Mouse (Mus musculus) G1E (cell line): ENCODE measurements at regions not wholly inside any gene's neighbourhood (a gene's known extent, or its start where the extent isn't known, plus 50 kb on each side); places are given as distances from the start of the nearest gene placed in this dataset.

Source experiments
- ATAC-seq: 2 replicates; pipeline ENCODE4 v1.8.0; 2016; ENCODE audit warnings: mild to moderate bottlenecking; ENCODE audit not compliant: insufficient number of reproducible peaks, poor library complexity, low FRiP score, severe bottlenecking; ENCODE audit errors: extremely low read depth
- DNase-seq: peaks from one replicate; pipeline ENCODE4 v3.0.0; 2012; ENCODE audit warnings: low spot score
- H3K27me3 ChIP-seq: 2 replicates; pipeline ENCODE4 v1.6.1; 2012; ENCODE audit warnings: mild to moderate bottlenecking, low read length, inconsistent platforms; ENCODE audit not compliant: insufficient read depth
- H3K36me3 ChIP-seq: replicated peaks from 2 replicates; pipeline ENCODE3; 2012; ENCODE audit warnings: mild to moderate bottlenecking, inconsistent platforms
- H3K4me1 ChIP-seq: 2 replicates; pipeline ENCODE4 v1.6.1; 2012; ENCODE audit warnings: low read depth, low read length, inconsistent platforms, mixed read lengths; ENCODE audit not compliant: insufficient read depth
- H3K4me3 ChIP-seq: 2 replicates; pipeline ENCODE4 v1.5.1; 2012; ENCODE audit warnings: low read depth, mild to moderate bottlenecking, inconsistent platforms, low read length, moderate library complexity, mixed read lengths
- H3K9me3 ChIP-seq: replicated peaks from 2 replicates; pipeline ENCODE4 v1.6.1; 2012; ENCODE audit warnings: inconsistent platforms
- CTCF ChIP-seq: IDR thresholded peaks from 2 replicates; pipeline ENCODE4 v1.5.1; 2012; ENCODE audit warnings: low read depth, low read length, inconsistent platforms, mixed read lengths
- GATA1 ChIP-seq: IDR thresholded peaks from 2 replicates; pipeline ENCODE4 v1.6.1; 2012; ENCODE audit warnings: borderline replicate concordance, low read length, inconsistent platforms, mixed read lengths
- GATA2 ChIP-seq: IDR thresholded peaks from 2 replicates; pipeline ENCODE4 v1.6.1; 2012; ENCODE audit warnings: low read depth, low read length, inconsistent platforms, borderline replicate concordance
- POLR2AphosphoS5 ChIP-seq: IDR thresholded peaks from 2 replicates; pipeline ENCODE4 v1.6.1; 2012; ENCODE audit warnings: low read depth, low read length, inconsistent platforms; ENCODE audit not compliant: insufficient replicate concordance
- TAL1 ChIP-seq: conservative IDR thresholded peaks from 2 replicates; pipeline ENCODE4 v1.6.1; 2012; ENCODE audit warnings: low read depth, low read length, inconsistent platforms, mixed read lengths

GRCm38 (mm10) chr3:70314239-70314638, 306.8 kb downstream of the Otol1 start:
- H3K4me3 ChIP-seq = no peak overlapping the region
- TF ChIP-seq GATA2 = no peak
- TF ChIP-seq POLR2AphosphoS5 = no peak
- TF ChIP-seq CTCF = no peak
- TF ChIP-seq GATA1 = no peak
- TF ChIP-seq TAL1 = no peak
- H3K36me3 ChIP-seq = no peaks in the 10 kb centered on the region
- no peak for DNase-seq
- H3K4me1 ChIP-seq = no peaks in the 10 kb centered on the region
- no peaks in the 10 kb centered on the region for H3K27me3 ChIP-seq
- H3K9me3 ChIP-seq = no peaks in the 10 kb centered on the region; the same call in none of the 2 replicates
- no peak for ATAC-seq

GRCm38 (mm10) chr3:70318377-70318776, 311.0 kb downstream of the Otol1 start:
- ATAC-seq (no peak), DNase-seq (no peak)
- H3K36me3 ChIP-seq = no peaks in the 10 kb centered on the region
- no peaks in the 10 kb centered on the region for H3K9me3 ChIP-seq
- H3K4me1 ChIP-seq = no peaks in the 10 kb centered on the region
- no peaks in the 10 kb centered on the region for H3K27me3 ChIP-seq
- no peak overlapping the region for H3K4me3 ChIP-seq
- no peak for TF ChIP-seq POLR2AphosphoS5
- TF ChIP-seq TAL1 = no peak
- TF ChIP-seq GATA2 = no peak
- no peak for TF ChIP-seq CTCF
- no peak for TF ChIP-seq GATA1

GRCm38 (mm10) chr3:70319139-70319538, 311.7 kb downstream of the Otol1 start:
- TF ChIP-seq GATA1 (no peak), POLR2AphosphoS5 (no peak), CTCF (no peak), GATA2 (no peak), TAL1 (no peak)
- Histone ChIP-seq H3K36me3 (no peaks in the 10 kb centered on the region), H3K27me3 (no peaks in the 10 kb centered on the region), H3K4me1 (no peaks in the 10 kb centered on the region), H3K4me3 (no peak overlapping the region), H3K9me3 (no peaks in the 10 kb centered on the region)
- ATAC-seq (no peak), DNase-seq (no peak)

DNA sequence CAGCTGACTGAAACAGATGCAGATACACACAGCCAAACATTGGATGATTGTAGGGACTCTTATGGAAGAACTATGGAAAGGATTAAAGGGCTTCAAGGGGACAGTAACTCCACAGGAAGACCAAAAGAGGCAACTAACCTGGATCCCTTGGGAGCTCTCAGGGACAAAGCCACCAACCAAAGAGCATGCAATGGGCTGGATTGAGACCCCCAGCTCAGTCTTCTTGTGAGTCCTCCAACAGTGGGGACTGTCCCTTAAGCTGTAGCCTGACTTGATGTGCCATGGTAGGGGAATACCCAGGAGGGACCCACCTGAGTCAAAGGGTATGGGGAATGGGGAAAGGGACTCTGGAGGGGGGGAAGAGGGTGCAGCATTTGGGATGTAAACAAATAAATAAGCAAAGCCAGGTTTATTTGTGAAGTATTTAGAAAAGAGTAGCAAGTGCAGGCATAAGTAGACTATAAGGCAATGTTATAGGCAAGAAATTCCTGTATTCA, 313.8 kb downstream of the Otol1 start:
- Histone ChIP-seq H3K9me3 (no peaks in the 10 kb centered on the region), H3K27me3 (no peaks in the 10 kb centered on the region), H3K4me1 (no peaks in the 10 kb centered on the region), H3K36me3 (no peaks in the 10 kb centered on the region), H3K4me3 (no peak overlapping the region)
- DNase-seq (no peak), ATAC-seq (no peak)
- no peak for TF ChIP-seq TAL1
- no peak for TF ChIP-seq GATA2
- no peak for TF ChIP-seq POLR2AphosphoS5
- no peak for TF ChIP-seq GATA1
- no peak for TF ChIP-seq CTCF

DNA sequence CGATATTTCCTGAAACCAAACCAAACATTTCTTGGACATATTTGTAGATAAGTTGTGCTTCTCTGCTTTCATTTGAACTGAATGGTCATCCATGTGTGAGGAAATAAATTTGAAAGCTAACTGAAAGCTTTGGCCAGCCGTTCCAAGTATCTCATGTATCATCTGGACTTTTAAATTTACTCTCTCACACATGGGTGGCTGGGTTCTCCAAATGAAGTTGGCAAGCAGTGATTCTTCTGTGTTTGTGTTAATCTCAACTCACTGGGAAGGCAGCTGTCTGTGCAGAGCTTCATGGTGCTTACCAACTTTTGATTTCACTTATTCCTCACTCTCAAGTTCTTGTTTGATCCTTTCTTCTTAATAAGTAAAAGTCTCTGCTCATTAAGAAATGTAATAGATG, 317.3 kb downstream of the Otol1 start:
- TF ChIP-seq GATA1 (no peak), CTCF (no peak), POLR2AphosphoS5 (no peak), TAL1 (no peak), GATA2 (no peak)
- no peak overlapping the region for H3K4me3 ChIP-seq
- H3K36me3 ChIP-seq = no peaks in the 10 kb centered on the region
- no peaks in the 10 kb centered on the region for H3K9me3 ChIP-seq
- no peaks in the 10 kb centered on the region for H3K4me1 ChIP-seq
- no peaks in the 10 kb centered on the region for H3K27me3 ChIP-seq
- DNase-seq (no peak), ATAC-seq (no peak)
